ENCODE assay signal across 8 mouse cellular contexts in the genomic region with DNA sequence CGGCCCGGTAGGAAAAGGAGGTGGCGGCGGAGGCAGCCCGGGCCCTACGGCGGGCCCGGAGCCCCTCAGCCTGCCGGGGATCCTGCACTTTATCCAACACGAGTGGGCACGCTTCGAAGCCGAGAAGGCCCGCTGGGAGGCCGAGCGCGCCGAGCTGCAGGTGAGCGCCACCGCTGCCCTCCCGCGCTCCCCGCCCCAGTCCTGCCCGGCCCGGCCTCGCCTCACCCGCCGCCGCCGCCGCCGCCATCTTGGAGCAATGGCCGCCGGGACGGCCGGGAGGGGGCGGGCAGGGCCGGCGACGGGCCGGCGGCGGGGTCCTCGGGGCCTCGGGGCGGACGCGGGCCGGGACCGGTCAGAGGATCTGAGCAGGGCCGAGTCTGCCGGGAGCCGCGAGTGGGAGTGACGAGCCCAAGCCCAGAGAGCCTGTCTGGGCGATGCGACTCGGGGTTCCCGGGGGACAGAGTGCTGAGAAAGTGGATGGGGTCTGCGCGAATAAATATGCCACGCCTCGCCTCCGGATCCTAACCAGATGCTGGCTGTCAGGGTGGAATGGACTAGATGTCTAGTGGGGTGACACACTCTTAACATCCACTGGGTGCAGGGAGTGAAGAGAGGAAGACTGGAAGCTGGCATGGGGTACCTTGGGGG. TPM values are rescaled to one million over a fixed set of nuclear protein-coding genes. Genes with fewer than 3 reads are reported as not detected.
DNase-seq lines count a peak whose midpoint lies in the region; ATAC-seq and TF ChIP-seq lines count a peak whose summit lies in the region.

A gene (minus strand): TSS at position 258 of the 648 bp plus-strand sequence.

- no peaks in the 10 kb centered on the region for H3K9me3 ChIP-seq in limb, embryonic 13.5 days
- no peaks in the 10 kb centered on the region for H3K9me3 ChIP-seq in midbrain, postnatal 0 days (ENCODE audit: low read length)

- peaks cover 65% of the 10 kb centered on the region for H3K4me1 ChIP-seq in limb, embryonic 13.5 days
- H3K4me1 ChIP-seq in midbrain, postnatal 0 days (ENCODE audit: insufficient read depth, low read length) = peaks cover 46% of the 10 kb centered on the region

- H3K9ac ChIP-seq in limb, embryonic 13.5 days = peak within 1 kb of the TSS; percentile 99
- peak within 1 kb of the TSS; percentile 75 for H3K9ac ChIP-seq in midbrain, postnatal 0 days (replicated peaks; ENCODE audit: low read length, poor library complexity, severe bottlenecking)

- no peak for TF ChIP-seq CTCF in midbrain, postnatal 0 days (IDR thresholded peaks at IDR 0.05)

- H3K27me3 ChIP-seq in limb, embryonic 13.5 days = peaks cover 17% of the 10 kb centered on the region
- no peaks in the 10 kb centered on the region for H3K27me3 ChIP-seq in midbrain, postnatal 0 days (ENCODE audit: insufficient read depth, low read length)

- peak; percentile 30 for ATAC-seq in inflammation-experienced regulatory T-cells, adult 6 months
- peak; percentile 64; the same call in 1 of the 2 replicates for ATAC-seq in limb, embryonic 13.5 days (ENCODE audit: low FRiP score, low read depth)
- peak; percentile 36 for ATAC-seq in midbrain, postnatal 0 days (ENCODE audit: low FRiP score)

- H3K4me2 ChIP-seq in limb, embryonic 13.5 days (replicated peaks) = peak within 1 kb of the TSS; percentile 98
- H3K4me2 ChIP-seq in midbrain, postnatal 0 days (ENCODE audit: low read depth, low read length, poor library complexity, severe bottlenecking) = peak within 1 kb of the TSS; percentile 94

- H3K4me3 ChIP-seq in limb, embryonic 13.5 days = peak within 1 kb of the TSS; percentile 82
- peak within 1 kb of the TSS; percentile 69 for H3K4me3 ChIP-seq in midbrain, postnatal 0 days (ENCODE audit: low read depth, low read length)

- peak within 1 kb of the TSS; percentile 97 for H3K27ac ChIP-seq in limb, embryonic 13.5 days
- peak within 1 kb of the TSS; percentile 94 for H3K27ac ChIP-seq in midbrain, postnatal 0 days (ENCODE audit: low read depth, low read length)

- WGBS in limb, embryonic 13.5 days = under 1% methylated on average over 46 of the region's 64 CpGs
- WGBS in midbrain, postnatal 0 days = 1% methylated on average over 33 of the region's 64 CpGs

- DNase-seq in left cerebral cortex, adult 18-20 months (ENCODE audit: low spot score in 2 of 2) = peak in 1 of 2 experiments; percentile 61
- no peak for DNase-seq in left cerebral cortex, adult 11 months (ENCODE audit: low spot score)
- peak; percentile 73 to 78 for DNase-seq in cerebellum, postnatal 14 days
- no peak for DNase-seq in gastrocnemius, postnatal 25 days
- peak; percentile 56 for DNase-seq in midbrain, postnatal 0 days (ENCODE audit: low spot score)
- peak; percentile 77 for DNase-seq in testis, postnatal 10 days (ENCODE audit: low spot score)

- H3K36me3 ChIP-seq in limb, embryonic 13.5 days = peaks cover 20% of the 10 kb centered on the region
- H3K36me3 ChIP-seq in midbrain, postnatal 0 days (ENCODE audit: insufficient read depth, low read length) = no peaks in the 10 kb centered on the region

RNA-seq across cellular contexts. Expression of the gene that starts here (rescaled TPM):
- total RNA-seq in left cerebral cortex, adult 18-20 months (2021) = 10 to 100 TPM; 51.3 to 56.2 TPM
- total RNA-seq in gastrocnemius, postnatal 25 days (2021) = 10 to 100 TPM; 35.7 to 42.3 TPM
- polyA plus RNA-seq in inflammation-experienced regulatory T-cells, adult 6 months (2017; shearing (Covaris generic)) = 1 to 10 TPM; 5.7 to 9.6 (median 8.9) TPM
- 32.4 and 33.3 TPM in 2 replicates for polyA plus RNA-seq in limb, embryonic 13.5 days (2015; fragmentation: Nextera tagmentation; extraction: Ambion mirVana)
- 81.4 and 85.9 TPM in 2 replicates for total RNA-seq in midbrain, postnatal 0 days (2014; rRNA removed)
- 50.0 and 53.5 TPM in 2 replicates for polyA plus RNA-seq in midbrain, postnatal 0 days (2015; fragmentation: Nextera tagmentation; extraction: Ambion mirVana)

Comparison
In these comparisons a context has a peak if more than half of its experiments do, and no peak if none do; other contexts are left out.
1. DNase-seq: peak in cerebellum, postnatal 14 days (2 of 2), midbrain, postnatal 0 days (single experiment) and testis, postnatal 10 days (single experiment); none in left cerebral cortex, adult 11 months (single experiment) and gastrocnemius, postnatal 25 days (single experiment).
2. Peak in every context shown above with its lines, with median percentiles within 50 percentile points of each other: ATAC-seq.